Mouse (Mus musculus): ENCODE data around the gene Fzd10.

Gene Fzd10

DNA sequence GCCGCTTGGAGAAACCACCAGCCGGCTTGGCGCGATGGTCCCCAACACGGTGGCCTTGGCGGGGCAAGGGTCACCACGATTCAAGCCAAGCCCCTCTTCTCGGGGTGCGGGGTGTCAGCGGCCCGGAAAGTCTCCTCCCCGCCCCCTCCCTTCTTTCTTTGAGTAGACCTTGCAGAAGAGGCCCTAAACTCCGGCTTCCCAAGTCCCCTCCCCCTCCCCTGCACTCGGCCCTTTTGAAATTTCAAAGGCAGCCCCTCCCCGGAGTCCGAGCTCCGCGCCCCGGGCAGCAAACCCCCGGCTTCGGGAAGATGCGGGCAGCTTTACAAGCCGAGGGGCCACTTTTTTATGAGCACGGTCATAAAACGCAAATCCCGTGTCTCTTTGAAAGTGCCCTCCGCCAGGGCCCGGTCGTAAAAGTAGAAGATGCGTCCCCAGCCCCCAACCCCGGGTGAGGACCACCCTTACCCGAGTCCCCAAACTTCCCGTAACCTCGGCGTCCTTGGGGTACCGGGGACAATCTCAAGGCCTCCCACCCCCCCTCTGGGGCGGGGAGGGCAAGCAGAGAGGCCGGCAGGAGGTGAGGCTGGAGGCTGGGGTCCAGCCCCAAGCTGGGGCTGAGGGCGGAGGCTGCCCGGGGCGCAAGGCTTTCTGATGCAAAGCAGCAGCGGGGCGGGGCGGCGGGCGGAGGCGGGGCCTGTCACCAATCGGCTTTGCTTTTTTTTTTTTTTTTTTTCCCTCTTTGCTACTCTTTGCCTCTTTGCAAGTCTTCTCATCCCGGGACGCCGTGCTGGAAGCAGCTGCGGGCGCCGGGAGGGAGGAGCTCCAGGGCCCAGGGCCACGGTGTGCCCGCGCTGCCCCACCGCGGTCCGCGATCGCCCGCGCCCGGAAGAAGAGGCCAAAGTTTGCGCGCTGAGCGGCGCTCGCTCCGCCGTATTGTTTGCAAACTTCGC is at the start of gene Fzd10:
Gene Fzd10 (plus strand): TSS at position 773 of the 950 bp plus-strand sequence.
- peak; percentile 81 for DNase-seq

DNA sequence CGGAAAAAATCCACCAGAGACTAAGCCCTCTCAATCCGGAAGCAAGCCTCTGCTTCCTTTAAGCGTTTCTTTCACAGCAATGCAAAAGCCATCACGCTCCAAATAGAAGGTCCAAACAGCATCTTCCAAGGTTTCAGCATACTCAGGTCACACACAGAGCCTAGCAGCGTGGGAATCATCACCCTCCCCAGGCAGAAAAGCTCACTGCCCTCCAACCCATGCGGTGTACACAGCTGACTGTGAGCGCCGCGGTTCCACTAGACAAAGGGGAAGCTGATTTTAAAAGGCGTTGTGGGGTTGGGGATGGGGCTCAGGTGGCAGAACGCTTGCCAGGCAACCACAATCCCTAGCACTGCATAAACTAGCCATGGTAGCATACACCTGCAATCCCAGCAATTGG is 49.2 kb upstream of the Fzd10 start:
- DNase-seq = no peak

DNA sequence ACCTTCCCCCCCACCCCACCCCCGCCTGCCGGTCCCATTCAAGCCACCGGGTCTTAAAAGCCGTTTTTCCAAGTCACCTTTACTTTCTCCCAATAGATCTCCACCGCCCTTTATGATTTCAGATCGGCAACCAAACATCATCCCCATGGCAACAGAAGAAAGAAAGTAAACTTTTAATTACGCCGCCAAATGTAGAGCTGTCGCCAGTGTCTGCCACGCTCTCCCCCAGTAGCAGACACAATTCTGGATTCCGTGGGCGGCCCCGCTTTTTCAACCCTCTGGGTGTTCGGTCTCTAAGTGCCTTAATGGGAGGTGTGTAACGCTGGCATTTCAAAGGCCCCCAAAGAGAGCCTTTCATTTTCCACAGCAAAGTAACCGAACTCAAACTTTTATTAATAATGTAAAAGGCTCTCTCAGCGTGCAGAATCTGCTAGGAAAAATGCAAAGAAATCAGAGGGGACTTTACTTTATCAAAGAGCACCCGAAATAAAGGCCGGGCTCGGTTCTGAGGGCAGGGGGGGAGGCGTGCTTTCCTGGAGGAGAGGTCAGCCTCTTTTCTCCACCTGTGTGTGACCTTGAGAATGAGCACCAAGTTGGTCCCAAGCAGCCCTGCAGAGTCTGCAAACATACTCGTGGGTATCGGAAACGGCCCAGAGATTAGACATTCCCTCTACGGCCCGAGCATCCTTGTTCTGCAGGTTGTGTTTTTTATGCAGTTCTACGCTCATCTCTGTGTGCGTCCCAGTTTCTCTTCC is 48.3 kb upstream of the Fzd10 start:
- DNase-seq = no peak

DNA sequence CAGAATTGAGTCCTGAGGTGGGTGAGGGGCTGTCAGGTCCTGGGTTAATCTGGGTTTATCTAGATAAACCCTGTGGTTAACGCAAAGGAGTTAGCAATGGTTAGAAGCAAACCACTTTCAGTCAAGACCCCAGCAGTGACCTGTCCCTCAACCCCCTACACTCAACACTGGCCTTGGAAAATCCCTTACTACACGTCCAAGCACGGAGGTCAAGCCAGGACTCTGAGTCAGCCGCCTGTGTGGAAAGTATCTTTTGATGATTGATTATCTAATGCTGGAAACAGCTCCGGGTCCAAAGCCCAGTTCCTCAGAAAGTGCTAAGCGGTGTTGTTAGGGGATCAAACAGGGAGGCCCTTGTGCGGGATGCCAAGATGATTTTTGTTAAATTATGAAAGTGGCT is 42.5 kb upstream of the Fzd10 start:
- no peak for DNase-seq

DNA sequence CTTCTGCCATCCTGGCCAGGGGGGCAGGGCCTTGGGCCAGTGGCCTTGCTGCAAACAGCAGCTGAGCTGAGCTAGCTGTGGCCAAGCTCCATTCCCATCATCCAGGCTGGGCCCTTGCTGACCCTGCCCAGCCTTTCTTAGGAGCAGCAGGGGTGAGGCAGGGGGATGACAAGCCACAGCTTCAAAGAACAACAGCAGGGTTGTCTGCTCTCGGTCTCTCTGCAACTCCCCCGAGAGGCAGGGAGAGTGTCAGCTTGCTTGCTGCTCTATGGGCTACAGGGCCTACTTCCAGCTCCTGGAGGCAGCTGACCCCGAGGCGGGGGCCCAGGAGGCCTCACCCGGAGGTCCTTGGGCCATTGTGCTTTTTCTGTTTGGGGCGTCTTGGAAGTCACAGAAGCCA is 33.3 kb upstream of the Fzd10 start:
- no peak for DNase-seq

DNA sequence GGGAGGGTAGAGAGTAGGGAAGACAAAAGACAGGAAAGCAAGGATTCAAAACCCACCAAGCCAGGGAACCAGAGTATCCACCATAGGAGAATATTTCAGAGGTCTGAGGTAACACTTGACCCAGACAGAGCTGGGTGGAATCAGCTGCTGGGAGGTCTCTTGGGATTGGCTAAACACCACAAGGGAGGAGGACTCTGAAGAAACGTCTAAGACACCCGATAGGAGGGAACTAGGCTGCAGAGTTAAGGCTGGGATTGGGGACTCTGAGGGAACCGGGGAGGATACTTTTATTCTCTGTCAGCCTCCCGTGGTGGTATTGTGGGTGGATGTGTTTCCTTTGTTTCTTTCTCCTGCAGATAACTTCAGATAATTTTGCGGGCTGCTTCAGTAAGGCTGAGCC is 31.7 kb upstream of the Fzd10 start:
- DNase-seq = no peak

DNA sequence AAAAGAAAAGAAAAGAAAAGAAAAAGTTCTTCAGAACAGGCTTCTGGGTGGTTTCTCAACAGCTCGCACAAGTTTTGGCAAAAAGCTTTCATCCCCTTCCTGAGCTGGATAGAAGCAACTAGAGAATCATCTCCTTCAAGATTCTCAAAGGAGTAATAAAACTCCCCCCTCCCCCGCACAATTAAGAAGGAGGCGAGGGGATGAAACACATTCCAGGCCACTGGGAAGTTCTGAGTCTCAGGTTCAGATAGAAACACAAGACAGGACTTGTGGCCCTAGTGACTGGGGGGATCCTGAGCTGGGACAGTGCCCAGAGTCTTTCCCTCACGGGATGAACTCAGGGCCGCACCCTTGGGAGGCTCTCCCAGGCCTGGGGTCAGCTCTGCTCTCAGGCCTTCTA is 30.6 kb upstream of the Fzd10 start:
- DNase-seq = no peak

DNA sequence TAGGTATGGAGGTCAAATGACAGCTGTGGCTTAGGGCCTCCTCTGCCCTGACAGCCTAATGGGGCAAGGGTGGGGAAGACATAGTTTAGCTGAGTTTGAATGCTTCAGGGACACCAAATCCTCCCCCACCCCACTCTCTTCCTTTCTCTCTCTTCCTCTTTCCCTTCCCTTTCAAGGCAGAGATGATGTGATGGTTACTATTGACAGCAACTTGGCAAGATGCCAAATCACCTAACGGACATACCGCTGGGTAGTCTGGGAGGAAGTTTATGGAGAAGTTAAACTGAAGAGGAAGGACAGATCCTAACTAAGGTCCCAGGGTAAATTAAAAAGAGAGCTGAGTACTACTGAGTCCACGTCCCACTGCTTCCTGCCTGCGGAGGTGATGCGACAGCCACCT is 29.8 kb upstream of the Fzd10 start:
- no peak for DNase-seq

DNA sequence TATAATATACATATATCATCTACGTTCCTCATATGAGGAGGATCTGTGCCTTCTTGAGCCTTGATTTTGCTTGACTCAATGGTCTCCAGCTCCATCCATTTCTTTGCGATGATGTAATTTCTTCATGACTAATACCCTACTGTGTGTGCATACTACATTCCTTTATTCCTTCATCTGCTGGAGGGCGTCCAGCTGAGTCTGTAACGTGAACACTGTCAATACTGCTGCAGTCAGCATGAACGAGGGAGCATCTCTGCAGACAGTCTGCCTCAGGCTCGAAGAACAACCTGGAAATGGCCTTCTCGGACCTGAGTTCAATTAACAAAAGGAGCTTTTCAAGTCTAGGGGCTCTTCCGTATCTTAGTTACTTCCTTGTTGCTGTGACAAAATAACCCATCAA is 28.9 kb upstream of the Fzd10 start:
- no peak for DNase-seq

DNA sequence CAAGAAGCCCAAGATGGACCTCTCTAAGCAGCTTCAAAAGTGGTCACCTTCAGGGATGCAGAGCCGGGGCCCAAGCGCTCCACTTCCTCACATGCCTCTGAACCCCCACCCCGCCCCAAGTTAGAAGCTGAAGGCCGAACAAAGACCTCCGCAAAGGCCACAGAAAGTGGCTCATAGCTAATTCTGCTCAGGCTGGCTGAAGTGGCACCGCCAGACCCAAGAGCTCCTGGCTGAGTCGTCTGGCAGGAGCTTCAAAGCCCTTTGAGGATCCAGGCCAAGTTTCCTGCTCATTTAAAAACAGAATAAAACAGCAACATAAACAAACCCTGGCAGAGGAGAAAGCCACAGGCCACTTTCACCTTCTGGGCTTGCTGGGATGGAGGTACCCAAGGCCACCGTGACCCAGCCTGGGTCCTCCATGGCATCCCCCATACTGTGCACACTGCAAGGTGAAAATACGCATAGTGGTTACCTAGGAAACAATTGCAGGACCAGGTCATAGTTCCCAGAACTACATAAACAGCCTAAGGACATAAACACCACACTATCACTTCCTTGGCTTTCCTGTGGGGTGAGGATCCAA is 24.6 kb upstream of the Fzd10 start:
- DNase-seq = no peak

DNA sequence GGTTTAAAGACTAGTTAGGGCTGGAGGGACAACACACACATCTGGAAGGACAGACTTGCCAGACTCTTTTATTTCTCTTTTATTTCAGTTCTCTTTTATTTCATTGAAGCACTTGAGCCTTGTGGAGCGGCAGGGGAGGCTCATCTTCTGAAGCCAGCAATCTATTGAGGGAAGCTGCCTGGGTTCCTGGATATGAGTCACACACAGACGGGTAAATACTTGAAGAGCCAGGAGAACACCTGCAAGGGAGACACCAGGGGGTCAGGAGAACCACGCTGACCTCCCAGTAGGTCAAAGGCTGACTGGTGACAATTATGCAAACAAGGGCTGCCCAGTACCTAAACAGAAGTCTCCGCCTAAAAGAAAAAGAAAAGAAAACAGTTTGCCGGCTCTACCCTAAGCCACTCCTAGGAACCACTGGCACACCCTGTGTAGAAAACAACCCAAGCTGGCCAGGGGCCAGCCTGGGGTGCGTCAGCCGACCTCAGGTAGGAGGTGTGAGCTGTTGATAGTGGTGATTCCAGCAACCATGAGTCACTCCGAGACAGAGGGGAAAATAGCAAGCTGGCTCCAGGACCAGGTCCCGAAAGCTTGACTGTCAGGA is 21.5 kb upstream of the Fzd10 start:
- peak; percentile 23 for DNase-seq

DNA sequence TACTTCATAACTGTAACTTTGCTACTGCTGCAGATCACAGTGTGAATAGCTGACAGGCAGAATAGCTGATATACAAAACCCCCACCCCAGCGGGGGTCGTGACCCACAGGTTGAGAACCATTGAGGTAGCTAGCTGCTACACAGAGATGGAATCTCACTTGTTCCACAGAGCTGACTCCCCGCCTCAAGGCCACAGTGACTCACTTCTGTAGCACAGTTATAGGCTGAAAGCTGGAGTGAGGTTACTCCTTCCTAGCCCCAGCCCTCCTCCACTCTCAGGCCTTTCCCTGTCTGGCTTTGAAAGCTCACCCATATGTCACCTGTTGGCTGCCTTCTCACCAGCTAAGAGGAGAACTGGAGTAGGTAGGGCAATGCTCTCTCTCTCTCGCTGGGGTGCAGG is 19.7 kb upstream of the Fzd10 start:
- no peak for DNase-seq

DNA sequence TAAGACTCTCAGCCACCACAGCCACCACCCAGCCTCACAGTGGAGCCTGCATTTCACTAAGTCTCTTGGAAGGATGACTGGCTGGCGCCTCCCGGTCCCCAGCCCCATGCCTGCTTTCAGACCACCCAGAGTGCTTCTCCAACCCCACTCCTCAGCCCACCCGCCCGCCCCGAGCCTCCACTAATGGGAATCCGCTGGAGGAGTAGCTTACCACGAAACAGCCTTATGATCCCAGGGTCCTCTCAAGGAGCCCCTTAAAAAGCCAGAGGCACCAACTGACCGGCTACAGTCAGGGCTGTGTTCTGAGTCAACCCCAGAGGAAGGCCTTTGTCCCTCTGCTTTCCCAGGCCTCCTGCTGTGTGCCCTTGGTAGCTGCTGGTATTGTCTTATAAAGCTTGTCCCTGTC is 19.1 kb upstream of the Fzd10 start:
- no peak for DNase-seq

DNA sequence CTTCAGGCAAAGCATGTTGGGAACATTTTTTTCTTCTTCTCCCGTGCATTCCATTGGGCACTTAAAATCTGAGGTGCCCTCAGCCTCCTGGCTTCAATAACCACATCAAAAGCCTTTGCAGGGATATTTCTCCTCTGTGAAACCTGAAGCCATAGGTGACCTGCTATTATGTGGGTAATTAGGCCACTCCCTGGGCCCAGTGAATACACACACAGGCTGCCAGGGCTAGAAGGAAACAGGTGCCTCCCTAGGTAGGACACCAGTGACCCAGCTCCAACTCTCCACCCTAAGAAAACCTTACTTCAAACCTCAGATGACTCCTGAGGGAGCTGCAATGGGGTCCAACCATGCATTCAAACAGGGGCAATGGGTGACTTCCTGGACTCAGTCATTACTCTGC is 11.4 kb upstream of the Fzd10 start:
- DNase-seq = no peak

DNA sequence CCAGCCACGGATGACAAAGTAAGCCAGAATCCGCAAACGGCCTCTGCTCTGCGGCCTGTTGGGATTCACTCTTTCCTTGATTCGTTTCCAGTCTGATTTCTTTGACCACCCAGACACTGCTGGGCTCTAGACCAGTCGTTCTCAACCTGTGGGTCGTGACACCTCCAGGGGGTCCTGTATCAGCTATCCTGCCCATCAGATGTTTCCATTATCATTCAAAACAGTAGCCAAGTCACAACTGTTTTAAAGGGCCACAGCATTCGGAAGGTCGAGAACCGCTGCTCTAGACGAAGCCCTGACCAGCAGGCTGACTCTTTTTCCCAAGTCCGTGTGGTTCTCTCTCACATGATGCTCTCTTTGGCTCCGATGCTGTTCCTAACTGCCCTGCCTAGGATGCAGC is 7.2 kb upstream of the Fzd10 start:
- DNase-seq = no peak

DNA sequence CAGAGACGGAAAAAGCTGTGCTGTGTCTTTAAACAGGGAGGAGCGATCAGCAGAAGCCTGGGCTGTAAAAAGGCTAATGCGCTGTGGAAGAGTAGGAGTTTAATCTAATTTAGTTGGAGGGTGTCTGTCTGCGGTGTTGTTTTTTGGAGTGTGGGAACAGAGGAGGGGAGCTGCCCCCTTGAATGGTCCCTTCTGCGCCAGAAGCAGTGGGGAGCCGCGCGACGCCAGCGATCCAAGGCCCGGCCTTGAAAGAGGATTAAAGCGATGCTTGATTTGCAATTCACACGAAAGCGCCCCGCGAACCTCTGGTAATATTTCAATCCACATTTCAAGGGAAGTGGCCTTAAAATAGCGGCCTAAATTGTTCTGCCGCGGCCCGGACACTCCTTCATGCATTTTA is 3.8 kb upstream of the Fzd10 start:
- peak; percentile 59 for DNase-seq

DNA sequence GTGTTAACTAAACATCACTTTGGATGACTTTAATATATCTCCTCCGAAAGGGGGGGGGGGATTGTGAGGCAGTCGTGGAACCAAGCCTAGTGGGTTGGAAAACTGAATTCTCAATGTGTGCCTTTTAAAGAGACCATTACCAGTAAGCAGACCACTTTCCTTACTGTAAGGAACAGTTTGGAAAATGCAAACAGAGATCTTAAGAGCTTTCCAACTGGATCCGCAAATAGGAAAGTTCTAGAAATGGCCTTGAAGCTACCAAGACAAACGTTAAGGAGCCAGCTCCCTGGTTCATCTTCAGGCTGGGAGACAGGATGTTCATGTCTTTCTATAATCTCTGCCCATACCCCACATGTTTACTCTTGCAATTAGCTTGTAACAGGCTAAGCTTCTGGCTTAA is 3.3 kb upstream of the Fzd10 start:
- no peak for DNase-seq

DNA sequence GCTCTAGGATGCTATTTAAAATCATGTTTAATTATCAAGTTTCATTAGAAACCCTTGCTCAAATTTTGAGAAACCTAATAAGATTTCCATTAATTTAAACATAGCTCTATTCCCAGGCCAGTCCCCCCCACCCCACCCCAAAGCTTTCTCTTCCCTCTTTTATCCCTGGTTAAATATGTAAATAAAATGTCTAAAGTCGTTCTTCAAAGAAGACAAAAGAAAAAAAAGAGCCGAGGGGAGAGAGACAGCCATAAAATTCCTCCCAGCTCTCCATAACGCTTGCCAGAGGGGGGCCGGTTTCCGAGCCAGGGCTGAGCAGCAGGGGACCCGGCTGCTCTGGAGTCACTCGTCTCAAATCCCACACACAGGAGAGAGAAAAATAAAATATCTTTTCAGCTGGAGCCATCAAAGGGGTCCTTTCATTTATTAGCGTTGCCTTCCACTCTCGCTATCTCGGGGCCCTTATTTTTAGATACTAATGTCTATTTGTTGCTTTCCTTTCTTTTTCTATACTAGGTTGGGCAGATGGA is 2.4 kb upstream of the Fzd10 start:
- peak; percentile 24 for DNase-seq

DNA sequence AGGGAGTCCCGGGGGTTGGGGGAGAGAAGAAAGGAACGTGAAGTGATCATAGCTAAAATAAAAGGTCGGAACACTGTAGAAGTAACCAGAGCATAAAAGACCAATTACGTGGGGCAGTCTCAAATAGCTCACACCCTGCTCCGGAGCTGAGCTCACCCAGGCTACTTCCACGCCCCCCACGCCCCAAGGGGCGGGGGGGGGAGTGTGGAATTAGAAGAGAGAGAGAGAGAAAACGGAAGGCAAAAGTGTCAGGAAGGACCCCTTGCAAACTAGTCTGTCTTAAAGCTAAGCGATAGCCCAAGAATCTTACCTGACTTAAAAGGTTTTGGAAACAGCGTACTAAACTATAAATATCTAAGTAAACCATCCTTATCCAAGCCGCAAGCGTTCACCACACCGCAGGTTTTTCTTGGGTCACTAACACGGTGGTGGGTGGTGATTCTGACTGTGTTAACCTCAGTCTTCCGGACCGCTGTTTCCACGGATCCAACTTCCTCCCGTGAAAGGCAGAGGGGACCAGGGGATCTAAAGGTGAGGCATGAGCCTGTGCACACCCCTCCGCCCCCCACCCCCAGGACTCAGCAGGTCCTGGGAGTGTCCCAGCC is 1.8 kb upstream of the Fzd10 start:
- DNase-seq = no peak

DNA sequence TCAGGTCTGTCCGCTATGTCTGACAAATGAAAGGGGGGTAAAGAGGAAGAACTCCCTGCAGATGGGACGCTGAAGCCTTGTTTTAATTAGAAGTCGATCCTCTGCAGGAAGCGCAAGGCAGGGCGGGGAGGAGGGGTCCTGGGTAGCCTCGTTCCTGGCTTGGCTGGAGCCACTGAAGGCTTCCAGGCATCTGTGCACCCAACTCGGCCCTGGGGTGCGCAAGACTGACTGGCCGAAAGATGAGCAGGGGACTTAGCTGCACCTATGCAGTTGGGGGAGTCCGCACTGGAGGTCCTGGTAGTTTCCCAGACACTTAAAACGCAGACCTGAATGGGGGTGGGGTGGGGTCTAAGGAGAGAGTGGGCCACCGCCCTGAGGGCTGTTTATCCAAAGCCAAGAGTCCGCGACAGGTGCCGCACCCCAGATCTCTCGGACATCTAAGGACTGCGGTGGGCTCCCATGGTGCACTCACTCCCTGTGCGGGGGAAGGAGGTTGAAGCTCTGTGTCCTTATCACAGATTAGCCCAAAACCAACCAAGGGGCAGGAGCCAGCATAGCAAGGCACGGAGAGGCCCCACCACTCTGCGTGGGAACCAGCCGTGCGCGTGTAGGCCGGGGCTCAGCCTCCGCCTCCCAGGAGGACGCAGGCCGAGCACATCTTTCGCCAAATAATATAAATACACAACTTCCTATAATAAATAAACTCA is 1.1 kb upstream of the Fzd10 start:
- DNase-seq = peak; percentile 28

DNA sequence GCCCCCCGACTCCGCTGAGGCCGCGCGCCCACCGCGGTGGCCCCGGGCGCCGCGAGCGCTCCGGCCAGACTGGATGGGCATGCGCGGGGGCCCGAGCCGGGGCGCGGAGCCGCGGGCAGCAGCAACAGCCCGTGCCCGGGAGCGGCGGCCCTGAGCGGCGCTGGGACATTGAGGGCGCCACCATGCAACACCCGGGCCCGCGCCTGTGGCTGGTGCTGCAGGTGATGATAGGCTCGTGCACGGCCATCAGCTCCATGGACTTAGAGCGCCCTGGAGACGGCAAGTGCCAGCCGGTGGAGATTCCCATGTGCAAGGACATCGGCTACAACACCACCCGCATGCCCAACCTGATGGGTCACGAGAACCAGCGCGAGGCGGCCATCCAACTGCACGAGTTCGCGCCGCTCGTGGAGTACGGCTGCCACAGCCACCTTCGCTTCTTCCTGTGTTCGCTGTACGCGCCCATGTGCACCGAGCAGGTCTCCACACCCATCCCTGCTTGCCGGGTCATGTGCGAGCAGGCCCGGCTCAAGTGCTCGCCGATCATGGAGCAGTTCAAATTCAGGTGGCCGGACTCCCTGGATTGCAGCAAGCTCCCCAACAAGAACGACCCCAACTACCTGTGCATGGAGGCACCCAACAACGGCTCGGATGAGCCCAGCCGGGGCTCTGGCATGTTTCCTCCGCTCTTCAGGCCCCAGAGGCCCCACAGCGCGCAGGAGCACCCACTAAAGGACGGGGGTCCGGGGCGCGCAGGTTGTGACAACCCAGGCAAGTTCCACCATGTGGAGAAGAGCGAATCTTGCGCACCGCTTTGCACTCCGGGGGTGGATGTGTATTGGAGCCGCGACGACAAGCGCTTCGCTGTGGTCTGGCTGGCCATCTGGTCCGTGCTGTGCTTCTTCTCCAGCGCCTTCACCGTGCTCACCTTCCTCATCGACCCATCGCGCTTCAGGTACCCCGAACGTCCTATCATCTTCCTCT is 684 bp downstream of the Fzd10 start:
- peak; percentile 28 for DNase-seq

Data from kidney, postnatal 10 days (tissue).